Mouse (Mus musculus) spleen, postnatal 36 days (tissue): ENCODE measurements around the gene Snx32.

Experiments
- DNase-seq, 2 experiments: peaks; one replicate each; pipeline ENCODE4 v3.0.0; 2022; ENCODE audit warnings: low spot score in 2 of 2, mixed read lengths in 1 of 2

Snx32 gene

DNA sequence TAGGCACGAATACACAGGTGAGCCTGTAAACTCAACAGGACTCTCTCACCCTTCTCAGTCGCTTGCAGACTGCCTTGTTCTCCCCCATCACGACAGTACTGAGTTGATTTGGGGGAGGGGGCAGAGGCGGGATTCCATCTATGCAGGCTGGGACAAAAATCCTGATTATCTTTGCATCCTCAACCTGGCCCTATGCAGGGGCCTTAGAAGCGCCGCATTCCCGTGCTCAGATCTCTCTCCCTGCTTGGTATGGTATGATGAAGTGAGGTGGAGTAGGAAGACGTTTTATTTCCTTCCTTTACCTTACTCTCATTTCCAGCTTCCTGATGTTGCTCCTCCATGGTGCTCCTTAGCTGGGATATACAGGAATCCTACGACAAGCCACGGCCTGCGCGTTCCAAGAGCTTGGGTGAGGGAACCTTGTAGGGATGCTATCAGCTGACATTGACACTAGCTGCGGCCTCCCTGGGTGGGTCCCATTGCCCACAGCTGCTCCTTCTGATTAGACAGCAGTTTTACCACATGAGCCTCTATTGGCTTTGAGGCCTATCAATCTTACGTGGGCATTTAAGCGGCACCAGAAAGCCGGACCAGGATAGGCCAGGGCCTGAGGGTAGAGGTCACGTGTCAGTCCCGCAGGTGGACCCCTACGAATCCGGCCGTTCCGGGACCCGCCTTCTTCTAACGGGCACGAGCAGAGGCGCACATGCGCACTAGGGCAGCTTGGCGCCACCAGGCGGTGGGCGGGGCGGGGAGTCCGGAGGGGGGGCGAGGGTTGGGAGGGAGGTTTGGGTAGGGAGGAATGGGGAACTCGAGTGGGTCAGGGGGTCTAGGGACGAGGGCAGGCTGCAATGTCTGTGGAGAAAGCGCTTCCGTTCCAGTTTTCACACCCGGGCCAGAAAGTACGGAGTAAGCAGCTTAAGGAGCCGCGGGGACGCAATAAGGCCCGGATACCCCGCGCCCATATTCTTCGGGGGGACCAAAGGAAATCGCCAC is at the start of gene Snx32:
Gene Snx32, minus strand, starts transcription at position 508 of the 996 bp plus-strand sequence.
- DNase-seq = peak; percentile 99

DNA sequence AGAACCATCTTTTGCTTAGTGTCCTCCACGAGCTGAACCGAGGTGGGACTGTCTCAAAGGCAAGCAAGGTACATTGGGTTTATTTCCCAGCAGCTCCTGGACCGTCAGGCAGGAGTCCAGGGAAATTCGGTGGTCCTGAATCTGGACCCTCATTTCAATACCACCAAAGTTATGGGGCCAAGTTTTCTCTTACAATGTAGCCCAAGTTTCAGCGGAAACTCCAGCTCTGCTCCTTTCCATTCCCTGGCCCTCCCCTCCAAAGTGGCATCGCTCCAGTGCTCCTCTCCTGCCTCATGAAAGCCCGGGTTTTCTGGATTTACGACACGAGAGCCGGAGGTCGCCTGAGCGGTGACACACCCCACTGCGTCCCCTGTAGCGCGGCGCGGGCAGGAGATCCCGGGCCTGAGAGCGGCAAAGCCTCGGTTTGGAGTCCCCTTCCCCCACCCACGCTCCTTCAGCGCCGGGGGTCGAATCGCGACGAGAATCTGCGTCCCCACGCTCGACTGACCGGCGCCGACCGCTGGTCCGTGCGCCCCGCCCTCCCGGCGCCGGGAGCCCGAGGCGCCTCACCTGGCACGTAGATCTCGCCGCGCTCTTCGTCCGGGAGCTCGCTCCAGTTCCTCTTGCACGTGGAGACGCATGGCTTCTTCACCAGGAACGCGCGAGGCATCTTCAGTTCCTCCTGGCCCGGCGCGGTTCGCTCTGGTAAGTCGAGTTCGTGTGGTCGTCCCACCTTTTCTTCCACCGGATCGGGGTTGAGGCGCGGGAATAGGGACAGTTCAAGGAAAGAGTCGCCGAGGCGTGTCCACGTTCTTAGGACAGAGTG is 49.5 kb upstream of the Snx32 start:
- DNase-seq = no peak

DNA sequence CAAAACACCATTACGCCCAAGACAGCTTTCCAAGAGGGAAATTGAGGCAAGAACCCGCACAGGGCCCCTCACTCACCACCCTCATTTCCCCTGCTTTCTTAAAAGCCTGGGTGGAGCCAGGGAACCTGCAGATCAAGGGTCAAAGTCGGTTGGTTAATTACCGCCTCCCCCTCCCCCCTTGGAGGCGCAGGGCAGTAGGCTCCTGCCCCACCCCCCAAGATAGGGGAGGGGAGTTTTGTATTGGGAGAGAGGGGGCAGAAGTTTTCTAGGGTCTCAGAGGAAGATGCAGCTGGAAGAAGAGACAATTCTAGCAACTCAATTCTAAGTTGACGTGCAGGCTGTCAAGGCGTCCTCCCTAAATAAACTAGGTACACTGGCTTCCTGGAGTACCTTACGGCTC is 48.9 kb upstream of the Snx32 start:
- DNase-seq = no peak

DNA sequence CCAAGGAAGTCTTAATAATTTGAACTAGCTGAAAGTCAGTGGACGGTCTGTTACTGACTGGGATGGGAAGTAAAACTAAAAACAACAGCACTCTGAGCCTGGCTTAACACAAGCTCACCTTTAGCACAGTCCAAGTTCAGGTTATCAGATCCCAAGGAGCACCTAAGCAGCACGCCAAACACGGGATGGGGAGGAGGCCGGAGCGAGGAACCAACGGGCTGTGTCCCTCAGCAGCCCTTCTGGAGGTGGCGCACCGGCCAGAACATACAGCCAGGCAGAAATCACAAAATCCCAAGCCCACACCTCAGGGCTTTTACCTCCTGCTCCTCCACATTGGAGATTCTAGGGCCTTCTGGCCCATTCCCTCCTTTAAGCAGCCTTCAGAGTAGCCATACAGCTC is 48.4 kb upstream of the Snx32 start:
- DNase-seq = no peak

DNA sequence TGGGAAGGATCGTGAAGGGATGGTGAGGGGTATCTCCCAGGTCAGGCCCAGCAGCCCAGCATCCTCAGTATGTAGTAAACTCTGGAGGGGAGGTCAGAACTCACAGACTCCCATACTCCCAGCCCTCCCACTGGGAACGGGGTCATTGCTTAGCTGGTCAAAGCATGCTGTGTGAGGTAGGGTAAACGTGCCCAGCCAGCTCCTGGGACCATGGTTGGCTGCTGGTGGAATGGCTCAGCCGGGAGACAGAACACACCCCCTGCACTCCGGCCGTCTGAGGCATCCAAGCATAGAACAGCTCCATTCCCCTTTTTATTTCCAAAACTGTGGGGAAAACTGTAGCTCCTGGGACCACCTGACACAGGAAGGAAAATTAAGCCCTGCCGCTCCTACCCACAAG is 47.8 kb upstream of the Snx32 start:
- DNase-seq = no peak

DNA sequence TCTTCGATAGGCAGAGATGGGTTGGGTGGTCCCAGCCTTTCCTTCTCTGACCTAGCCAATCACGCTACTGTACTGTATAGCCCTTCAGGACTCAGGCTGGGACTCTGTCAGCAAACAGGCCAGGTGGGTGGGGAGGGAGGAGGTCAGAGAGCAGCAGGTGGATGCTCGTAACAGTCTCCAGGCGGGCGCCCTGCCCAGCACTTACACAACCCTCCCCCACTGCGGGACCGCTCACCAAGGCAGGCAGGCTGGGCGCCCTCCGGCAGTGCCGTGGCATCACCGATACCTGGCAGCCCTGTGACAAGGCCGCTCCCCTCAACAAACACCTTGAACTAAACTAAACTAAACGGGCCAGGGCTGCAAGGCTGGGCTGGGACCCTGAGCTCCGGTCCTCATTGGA is 43.9 kb upstream of the Snx32 start:
- DNase-seq = no peak

DNA sequence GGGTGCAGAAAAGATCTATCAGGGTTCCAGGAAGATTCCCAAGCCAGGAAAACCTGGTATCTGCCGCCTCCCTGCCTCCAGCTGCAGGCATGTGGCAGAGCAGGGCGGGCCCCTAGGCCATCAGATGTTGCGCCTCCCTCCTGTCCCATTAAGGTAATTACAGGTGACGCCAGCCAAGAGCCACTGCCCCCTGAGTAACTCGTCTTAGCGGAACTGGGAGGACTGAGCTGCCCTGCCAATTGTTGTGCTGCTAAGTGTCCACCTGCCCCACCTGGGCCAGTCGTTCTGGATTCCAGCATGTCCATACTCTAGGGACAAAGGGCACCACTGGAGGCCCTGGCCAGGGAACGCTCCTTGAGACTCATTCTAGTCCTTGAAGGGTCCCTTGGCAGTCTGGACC is 43.5 kb upstream of the Snx32 start:
- no peak for DNase-seq

DNA sequence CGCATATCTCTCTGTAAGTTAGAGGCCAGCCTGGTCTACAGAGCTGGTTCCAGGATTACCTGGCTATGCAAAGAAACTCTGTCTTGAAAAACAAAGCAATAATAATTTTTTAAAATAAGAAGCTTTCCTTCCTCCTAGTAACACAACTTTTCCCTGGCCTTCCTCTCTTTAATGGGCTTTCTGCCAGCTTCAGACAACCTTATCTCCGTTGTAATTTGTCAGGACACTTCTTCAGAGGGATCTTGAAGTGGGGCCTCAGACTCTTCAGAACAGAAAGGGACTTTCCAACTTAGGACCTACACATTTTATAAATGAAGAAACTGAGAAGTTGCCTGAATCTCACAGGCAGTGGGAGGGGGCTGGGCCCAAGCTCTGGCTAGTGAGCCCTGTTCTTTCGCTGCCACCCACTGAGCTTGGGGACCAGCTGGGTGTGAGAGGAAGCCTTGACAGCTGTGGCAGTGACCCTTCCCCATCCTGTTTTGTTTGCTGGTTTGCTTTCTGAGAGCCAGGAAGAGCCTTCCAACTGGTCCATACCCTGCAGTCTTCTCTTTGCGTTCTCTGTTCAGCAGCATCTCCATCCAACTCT is 37.2 kb upstream of the Snx32 start:
- DNase-seq = no peak

DNA sequence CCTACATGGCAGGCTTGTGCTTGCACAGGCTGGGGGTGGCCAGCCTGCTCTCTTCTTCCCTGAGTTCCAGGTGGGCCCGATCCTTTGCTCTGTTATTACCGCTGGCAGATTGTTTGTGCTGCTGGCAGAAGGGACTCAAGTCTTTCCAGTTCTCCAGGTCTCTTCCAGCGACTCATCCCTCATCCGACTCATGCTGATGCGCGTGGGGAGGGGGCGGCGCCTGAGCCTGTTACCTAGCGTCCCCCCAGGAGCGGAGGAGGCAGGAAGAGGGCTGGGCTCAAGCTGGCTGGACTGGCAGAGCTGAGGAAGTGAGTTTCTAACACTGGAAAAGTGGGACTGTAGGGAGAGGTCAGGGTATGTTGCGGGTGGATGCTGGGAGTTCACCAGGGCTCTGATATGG is 33.7 kb upstream of the Snx32 start:
- DNase-seq = no peak

DNA sequence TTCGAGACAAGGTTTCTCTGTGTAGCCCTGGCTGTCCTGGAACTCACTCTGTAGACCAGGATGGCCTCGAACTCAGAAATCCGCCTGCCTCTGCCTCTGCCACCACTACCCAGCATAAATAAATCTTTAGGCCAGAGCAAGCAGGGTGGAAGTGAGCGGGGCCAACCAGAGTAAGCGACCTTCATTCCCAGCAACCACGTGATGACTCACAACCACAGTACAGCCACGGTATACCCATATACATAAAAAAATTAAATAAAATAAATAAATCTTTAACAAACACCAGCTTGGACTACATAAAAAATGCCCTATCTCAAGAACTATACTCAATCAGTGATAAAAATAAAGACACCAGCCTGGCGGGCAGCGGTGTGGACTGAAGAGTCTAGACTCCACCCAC is 33.0 kb upstream of the Snx32 start:
- DNase-seq = no peak

DNA sequence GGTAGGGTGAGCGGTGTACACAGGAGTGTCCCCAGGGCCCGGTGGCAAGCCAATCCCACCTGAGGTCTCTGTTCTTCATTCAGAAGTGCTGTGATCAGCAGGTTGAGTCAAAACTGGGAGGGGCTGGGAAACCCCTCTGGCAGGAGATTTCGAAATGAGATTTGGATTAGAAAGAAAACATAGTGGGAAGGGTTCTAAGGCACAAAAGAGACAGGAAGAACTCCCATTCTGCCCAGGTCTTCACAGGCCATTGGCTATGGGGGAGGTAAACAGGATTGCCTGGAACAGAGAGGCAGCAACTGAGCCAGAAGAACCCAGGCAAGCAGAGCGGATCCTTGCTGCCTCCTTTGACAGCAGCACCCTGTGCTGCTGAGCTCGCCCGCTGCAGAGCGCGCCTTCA is 28.4 kb upstream of the Snx32 start:
- DNase-seq = no peak

DNA sequence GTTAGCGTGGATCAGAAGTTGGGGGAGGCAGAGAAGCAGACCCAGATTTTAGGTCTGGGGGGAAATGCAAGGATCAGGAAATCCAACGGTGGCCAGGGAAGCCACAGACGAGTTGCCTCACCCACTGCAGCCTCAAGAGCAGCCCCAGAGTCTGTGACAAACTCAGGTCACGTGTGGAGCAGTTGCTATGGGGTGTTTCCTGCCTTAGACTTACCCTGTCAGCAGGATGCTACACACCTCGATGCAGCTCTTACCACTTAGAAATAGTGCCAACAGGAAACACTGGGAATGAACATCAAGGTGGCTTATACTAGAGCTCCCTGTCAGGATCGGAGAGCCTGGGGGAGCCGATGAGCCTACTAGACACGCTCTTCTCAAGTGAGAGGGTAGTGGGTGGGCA is 22.2 kb upstream of the Snx32 start:
- no peak for DNase-seq

DNA sequence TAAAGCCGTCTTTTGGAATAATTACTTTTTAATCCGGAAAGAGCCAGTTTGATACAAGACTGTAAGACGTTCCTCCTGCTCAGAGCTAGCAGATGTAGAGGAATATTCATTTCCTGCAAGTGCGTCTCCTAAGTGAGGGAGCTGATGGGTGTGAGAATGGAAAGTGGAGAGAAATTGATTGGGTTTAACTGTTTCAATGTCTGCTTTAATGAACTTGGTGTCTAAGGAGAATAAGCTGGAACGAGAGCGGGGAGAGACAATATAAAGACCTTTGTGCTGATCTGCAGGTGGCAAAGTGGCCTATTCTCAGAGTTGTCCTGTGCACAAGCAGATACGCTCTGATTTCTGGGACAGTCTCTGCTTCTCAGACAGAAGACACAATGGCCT is 19.8 kb upstream of the Snx32 start:
- DNase-seq = no peak

DNA sequence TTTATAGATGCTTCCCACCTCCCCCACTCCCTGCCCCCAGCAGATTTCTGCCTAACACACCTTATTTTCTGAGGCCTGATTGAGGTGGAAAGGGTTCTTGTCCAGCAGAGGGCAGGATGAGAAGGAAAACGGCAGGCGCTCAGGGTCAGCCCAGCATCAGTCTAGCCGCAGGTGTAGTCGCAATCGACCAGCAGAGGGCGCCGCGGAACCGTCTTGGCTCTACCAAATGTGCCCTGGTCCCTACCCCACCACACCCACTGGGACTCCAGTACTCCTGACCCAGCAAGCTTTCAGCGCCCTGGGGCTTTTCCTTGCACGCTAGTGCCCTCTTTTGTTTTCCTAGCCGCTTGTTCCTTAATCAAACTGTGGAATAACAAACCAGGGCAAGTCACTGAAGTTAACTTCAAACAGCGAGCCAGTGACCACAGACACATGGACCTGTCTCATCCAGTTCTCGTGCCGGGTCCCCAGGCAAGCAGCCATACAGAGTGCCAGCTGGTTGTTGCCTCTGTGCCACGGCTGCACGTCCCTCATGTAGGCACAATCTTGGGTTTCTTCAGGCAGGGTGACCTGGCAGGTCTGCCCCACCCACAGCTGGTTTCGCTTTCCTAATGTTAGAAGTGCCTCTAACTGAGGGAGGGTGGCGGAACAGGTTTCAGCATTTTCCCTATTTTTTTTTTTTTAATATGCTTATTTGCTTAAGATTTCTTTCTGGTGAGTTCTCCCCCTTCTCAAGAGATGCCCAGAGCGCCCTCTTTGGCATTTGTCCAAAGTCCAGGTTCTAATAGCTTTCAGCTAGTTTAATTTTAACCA is 19.2 kb upstream of the Snx32 start:
- peak; percentile 91 to 93 for DNase-seq

DNA sequence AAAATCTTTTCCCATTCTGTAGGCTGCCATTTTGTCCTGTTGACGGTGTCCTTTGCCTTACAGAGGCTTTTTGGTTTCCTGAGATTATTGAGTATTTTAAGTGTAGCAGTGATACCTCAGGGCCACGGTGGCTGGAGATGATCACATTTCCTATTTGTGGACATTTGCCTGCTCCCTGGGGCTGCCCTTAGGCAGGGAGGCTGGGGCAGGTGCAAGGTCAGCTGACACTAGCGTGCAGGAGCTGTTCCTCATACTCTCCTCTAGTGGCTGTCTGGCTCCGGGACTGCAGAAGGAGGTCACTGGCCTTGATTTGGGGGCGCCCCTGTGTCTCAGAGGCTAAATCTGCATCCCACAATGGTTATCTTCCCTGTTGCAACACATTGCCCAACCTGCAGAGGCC is 14.9 kb upstream of the Snx32 start:
- no peak for DNase-seq

DNA sequence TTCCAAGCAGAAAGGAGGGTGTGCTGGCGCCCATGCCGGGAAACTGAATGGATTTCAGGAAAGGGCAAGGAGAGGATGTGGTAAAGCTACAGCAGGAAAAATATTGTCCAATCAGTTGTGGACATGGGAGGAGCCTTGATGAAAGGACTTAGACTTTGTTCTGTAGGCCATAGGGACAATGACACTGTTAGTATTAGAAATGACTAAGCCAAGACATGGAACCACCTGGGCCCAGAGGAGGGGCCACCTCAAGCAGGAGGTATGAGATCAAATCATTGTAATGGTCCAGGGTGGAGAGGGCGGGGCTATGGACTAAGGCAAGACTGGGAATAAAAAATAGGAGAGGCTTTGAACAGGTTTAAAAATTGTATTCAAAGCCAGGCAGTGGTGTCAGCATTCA is 8.4 kb upstream of the Snx32 start:
- no peak for DNase-seq

DNA sequence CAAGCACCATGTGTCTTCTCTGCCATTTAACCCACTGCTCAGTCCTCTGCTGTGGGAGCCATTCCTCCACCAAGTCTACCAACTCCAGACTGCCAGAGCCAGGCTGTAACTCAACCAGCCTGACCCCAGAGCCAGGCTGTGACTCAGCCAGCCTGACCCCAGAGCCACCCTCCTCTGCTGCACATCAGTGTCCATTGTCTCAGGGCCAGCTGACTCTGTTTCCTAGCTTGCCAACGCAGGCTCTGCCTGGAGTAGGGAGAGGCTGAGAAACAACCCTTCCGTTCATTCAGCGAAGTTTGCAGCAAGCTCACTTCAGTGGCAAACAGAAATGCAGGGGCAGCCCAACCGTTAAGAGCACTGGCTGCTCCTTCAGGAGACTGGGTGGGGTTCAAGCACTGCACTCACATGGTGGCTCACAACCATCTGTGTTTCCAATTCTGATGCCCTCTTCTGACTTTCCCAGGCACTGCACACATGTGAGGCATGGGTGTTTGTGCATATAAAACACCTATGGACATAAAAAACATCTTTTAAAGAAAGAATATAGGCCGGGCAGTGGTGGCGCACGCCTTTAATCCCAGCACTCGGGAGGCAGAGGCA is 6.7 kb upstream of the Snx32 start:
- DNase-seq = no peak

DNA sequence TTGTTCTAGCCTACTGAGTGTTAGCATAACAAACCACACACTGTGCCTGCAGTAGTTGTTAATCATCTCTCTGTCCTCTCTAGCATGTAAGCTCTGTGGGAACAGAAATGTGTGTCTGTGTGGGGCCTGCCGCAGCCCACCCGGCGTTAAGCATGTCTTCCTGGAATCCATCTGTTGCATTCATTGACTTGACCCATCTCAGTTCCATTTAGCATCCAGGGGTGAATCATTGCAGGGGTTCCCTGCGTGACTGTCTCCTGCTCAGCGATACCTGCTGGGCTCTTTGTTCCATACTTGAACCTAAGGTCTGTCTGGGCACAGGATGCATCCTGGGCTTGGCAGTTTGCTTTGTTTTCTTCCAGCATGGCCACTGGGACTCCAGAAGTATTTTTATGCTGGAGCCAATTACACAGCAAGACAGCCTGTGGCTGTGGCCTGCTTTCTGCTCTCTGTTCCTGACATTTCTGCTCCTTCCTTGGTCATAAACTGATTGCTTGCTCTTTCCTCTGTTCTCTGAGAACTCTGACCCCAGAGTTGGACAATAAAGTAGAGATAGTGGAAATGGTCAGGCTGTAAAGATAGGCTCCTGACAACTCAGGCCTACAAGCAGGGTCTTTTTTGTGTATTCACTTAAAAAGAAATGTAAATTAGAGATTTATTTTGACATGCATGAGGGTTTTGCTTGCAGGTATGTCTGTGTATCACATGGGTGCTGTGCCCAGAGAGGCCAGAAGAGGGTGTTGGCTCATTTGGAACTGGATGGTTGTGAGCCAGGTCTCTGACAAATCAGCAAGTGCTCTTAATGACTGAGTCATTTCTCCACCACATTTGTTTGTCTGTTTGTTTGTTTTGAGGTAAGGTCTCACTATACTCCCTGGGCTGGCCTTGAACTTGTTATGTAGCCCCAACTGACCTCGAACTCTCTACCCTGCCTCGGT is 5.8 kb upstream of the Snx32 start:
- DNase-seq = no peak

DNA sequence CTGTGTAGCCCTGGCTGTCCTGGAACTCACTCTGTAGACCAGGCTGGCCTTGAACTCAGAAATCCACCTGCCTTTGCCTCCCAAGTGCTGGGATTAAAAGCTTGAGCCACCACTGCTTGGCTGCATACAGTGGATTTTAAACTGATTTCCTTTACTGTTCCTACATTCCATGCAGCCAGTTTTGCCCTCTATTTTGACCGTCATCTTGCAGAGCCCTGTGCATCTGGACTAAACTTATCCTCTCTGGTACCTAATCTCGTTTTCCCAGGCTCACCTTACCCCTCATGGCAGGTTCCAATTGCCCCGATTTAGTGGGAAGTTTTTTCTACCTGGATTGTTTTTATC is 2.6 kb upstream of the Snx32 start:
- DNase-seq = no peak
